Mouse (Mus musculus): ENCODE measurements at regions not wholly inside any gene's neighbourhood (a gene's known extent, or its start where the extent isn't known, plus 50 kb on each side); places are given as distances from the start of the nearest gene placed in this dataset.

DNA sequence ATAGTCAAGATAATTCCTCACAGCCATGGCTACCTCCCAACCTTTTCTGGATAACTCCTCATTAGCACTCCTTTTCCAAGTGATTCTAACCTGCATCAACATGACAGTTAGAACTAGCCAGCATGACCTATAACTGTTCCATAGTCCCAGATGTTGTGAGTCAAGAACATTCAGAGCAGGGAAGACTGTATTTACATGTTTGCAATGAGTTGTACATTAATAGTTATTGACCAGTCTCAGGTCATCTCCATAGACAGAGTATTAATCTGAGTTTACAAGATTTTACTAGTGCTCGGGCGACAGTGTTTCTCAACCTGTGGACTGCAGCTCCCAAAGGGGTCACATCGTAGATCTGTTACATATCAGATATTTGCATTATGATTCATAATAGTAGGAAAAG lies 1515.3 kb downstream of the Slc22a22 start:
- no peak for DNase-seq (ENCODE audit: low spot score in 2 of 2)

All from spleen, postnatal 14 days (tissue).